Mouse (Mus musculus): ENCODE measurements at regions not wholly inside any gene's neighbourhood (a gene's known extent, or its start where the extent isn't known, plus 50 kb on each side); places are given as distances from the start of the nearest gene placed in this dataset.

DNA sequence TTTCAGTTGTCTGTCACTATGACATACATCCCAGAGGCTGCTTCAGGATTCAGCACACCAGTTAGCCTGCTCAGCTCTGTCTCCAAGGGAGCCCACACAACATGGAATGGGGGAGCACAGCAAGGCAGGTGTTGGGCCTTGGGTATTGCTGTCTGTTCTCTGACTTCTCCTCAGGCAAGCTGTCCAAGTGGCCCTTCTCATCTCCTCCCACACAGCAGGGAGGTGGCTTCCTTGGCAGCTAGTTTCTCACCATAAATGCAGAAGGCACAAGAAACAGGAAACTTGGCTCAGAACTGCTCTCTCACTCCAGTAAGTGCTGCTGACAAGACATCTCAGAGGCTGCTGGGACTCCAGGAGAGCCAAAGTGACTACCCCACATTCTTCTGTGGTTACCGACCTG is 64.6 kb downstream of the Htr5a start:
- DNase-seq (ENCODE audit: low spot score in 2 of 2), result peak; percentile 62 to 78

DNA sequence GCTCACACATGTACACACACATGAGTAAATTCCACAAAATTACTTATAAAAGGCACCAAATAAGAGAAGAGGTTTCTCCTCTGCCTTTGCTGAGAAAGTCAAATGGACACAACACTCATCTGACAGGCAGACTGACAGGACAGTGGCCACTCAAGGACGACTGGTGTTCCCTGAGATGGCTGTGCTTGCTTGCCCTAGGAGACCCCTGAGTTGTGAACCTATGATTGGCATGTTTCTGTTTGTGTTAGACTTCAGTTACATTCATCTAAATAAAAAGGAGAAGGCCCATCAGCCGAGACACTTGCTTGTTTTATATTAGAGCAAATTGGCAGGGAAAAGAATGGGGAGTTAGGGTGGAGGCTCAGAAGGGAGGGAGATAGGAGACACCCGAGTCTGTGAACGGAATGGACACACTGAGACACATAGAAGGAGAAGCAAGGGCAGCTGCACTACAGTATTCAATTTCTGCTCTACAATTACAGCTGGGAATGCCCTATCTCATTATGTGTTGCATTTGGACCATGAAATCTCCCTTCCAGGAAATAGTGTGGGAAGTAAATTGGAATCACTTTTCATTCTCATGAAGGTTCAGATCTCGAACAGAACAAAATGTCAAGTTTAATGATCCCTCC is 66.5 kb downstream of the Htr5a start:
- no peak for DNase-seq (ENCODE audit: low spot score in 2 of 2)
